Mouse (Mus musculus): ENCODE results near the gene Zic3. TPM values are rescaled to one million over a fixed set of nuclear protein-coding genes. Genes with fewer than 3 reads are reported as not detected.

The Zic3 gene
- polyA plus RNA-seq, 1 experiment from 2014 or later: 23.2 TPM

DNA sequence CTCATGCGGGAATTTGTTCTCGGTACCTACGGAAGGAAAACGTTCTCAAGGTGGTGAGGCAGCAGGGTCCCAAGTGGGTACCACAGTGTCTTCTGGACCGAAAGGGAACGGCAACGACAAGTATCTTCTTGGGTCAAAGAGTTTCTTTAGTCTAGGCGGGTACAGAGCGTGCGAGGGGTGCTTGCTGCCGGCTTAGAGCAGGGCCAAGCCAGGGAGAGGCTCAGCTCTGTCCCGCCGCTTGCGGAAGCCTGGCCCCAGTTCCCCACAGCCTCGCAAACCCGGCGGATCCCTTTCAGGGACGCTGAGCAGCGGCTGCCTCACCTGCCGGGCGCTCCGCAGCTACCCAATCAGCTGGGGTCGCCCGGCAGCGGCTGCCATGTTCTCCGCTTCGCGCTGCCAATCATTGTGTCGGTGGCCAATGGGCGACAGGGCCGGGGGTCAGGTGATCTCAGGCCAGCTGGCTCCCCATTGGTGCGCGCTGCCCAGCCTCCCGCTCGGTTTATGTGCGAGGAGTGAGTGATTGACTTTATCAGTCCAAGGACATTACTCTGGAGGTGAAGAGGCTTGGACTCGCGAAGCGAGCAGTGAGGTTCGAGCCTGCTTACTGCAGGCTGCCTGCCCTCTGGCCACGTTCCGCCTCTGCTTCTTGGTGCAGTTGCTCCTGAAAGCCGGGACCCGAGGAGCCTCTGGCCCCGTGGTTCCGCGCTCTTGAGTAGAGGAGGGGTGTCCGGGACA lies 7.8 kb downstream of the Zic3 start:
- Histone ChIP-seq H3K4me1 (replicated peaks) (no peaks in the 10 kb centered on the region), H3K27ac (peak overlapping the region; percentile 86), H3K27me3 (peaks cover 26% of the 10 kb centered on the region), H3K4me2 (peak overlapping the region; percentile 51), H3K4me3 (peak overlapping the region; percentile 46), H3K36me3 (no peaks in the 10 kb centered on the region), H3K9me3 (no peaks in the 10 kb centered on the region), H3K9ac (peak overlapping the region; percentile 75)
- WGBS: 16% methylated on average over 48 of the region's 48 CpGs
- peak; percentile 93 for ATAC-seq (ENCODE audit: low FRiP score)

DNA sequence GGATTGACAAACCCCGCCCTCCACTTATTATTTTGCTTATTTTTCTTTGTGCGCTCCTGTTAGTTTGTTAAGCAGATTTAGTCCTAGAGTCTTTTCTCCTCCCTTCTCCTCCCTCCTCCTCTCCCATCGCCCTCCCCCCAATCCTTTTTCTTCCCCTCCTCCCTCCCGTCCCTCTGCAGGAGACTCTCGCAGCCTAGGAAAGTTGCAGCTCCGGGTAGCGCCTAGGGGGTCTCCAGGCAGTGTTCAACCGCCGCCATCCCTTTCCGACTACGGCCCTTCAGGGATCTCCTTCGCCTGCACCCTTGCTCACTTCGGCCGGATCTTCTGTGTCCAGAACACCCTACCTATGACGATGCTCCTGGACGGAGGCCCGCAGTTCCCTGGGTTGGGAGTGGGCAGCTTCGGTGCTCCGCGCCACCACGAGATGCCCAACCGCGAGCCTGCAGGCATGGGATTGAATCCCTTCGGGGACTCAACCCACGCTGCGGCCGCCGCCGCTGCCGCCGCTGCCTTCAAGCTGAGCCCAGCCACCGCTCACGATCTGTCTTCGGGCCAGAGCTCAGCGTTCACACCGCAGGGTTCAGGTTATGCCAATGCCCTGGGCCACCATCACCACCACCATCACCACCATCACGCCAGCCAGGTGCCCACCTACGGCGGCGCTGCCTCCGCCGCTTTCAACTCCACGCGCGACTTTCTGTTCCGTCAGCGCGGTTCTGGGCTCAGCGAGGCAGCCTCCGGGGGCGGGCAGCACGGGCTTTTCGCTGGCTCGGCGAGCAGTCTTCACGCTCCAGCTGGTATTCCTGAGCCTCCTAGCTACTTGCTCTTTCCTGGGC lies 8.6 kb downstream of the Zic3 start:
- WGBS: 16% methylated on average over 54 of the region's 56 CpGs
- Histone ChIP-seq H3K27me3 (peaks cover 19% of the 10 kb centered on the region), H3K36me3 (no peaks in the 10 kb centered on the region), H3K4me3 (peak overlapping the region; percentile 46), H3K9me3 (no peaks in the 10 kb centered on the region), H3K4me1 (replicated peaks) (no peaks in the 10 kb centered on the region), H3K9ac (peak overlapping the region; percentile 75), H3K4me2 (peak overlapping the region; percentile 51), H3K27ac (peak overlapping the region; percentile 86)
- peak; percentile 62 for ATAC-seq (ENCODE audit: low FRiP score)

DNA sequence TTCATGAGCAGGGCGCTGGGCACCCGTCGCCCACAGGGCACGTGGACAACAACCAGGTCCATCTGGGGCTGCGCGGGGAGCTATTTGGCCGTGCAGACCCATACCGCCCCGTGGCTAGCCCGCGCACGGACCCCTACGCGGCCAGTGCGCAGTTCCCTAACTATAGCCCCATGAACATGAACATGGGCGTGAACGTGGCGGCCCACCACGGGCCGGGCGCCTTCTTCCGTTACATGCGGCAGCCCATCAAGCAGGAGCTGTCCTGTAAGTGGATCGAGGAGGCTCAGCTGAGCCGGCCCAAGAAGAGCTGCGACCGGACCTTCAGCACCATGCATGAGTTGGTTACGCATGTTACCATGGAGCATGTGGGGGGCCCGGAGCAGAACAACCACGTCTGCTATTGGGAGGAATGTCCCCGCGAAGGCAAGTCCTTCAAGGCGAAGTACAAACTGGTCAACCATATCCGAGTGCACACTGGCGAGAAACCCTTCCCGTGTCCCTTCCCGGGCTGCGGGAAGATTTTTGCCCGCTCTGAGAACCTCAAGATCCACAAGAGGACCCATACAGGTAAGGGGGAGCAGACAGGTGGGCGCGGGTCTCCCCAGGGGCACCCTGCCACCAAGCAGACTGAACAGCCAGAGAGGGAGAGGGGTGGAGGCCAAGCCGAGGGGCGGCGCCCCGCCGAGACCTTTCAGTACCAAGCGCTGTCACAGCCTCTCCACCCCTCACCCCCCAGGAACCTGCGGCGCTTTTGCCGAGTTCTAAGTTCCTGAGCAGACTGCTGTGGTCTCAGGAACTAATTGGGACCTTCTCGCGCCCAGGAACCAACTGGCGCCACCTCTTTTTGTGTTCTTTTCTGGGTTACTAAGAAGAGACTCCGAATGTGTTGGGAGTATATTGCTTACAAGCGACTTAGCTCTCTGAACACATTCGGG lies 9.4 kb downstream of the Zic3 start:
- Histone ChIP-seq H3K27ac (peak overlapping the region; percentile 86), H3K4me1 (replicated peaks) (no peaks in the 10 kb centered on the region), H3K9ac (peak overlapping the region; percentile 75), H3K9me3 (no peaks in the 10 kb centered on the region), H3K4me2 (peak overlapping the region; percentile 51), H3K4me3 (peak overlapping the region; percentile 46), H3K27me3 (peaks cover 21% of the 10 kb centered on the region), H3K36me3 (no peaks in the 10 kb centered on the region)
- WGBS: 18% methylated on average over 52 of the region's 56 CpGs
- 0 out of 2 replicates have a peak, but pooled peaks have one; percentile 15 for ATAC-seq (ENCODE audit: low FRiP score)

GRCm38 (mm10) chrX:58032622-58033021 lies 10.1 kb downstream of the Zic3 start:
- no peaks in the 10 kb centered on the region for H3K36me3 ChIP-seq
- no peak for ATAC-seq (ENCODE audit: low FRiP score)
- H3K27me3 ChIP-seq: peaks cover 21% of the 10 kb centered on the region
- no peaks in the 10 kb centered on the region for H3K9me3 ChIP-seq
- peak overlapping the region; percentile 75 for H3K9ac ChIP-seq
- no peaks in the 10 kb centered on the region for H3K4me1 ChIP-seq (replicated peaks)
- peak overlapping the region; percentile 51 for H3K4me2 ChIP-seq
- peak overlapping the region; percentile 86 for H3K27ac ChIP-seq
- peak overlapping the region; percentile 46 for H3K4me3 ChIP-seq
- WGBS: 12% methylated on average over 7 of the region's 7 CpGs

DNA sequence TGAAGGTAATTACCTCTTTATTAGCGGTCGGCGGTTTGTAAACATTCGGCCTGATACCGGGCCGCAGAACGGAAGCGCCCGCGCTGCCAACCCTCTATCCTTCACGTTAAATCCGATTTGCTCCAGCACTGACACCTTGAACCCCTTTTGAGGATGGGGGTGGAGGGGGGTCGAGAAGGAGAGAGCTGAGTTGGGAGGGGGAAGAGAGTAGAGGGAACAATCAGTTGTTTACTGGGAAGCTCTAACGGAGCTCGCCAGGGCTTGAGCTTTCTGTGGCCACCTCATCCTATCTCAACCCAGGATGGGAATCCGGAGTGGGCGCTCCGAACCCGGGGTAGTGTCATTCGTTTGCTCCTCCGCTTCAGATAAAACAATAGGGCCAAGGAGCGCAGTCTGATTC lies 11.0 kb downstream of the Zic3 start:
- WGBS: 9% methylated on average over 22 of the region's 22 CpGs
- Histone ChIP-seq H3K27me3 (peaks cover 18% of the 10 kb centered on the region), H3K9ac (peak overlapping the region; percentile 75), H3K36me3 (no peaks in the 10 kb centered on the region), H3K9me3 (no peaks in the 10 kb centered on the region), H3K4me2 (peak overlapping the region; percentile 40), H3K4me1 (replicated peaks) (peaks cover 2% of the 10 kb centered on the region; the same call in 1 of the 2 replicates), H3K4me3 (peak overlapping the region; percentile 46), H3K27ac (peak overlapping the region; percentile 86)
- ATAC-seq (ENCODE audit: low FRiP score): no peak

GRCm38 (mm10) chrX:58038061-58039007 lies 15.8 kb downstream of the Zic3 start:
- peak; percentile 93 for ATAC-seq (ENCODE audit: low FRiP score)
- peaks cover 2% of the 10 kb centered on the region; the same call in 1 of the 2 replicates for H3K4me1 ChIP-seq (replicated peaks)
- WGBS: 17% methylated on average over 59 of the region's 70 CpGs
- H3K36me3 ChIP-seq: no peaks in the 10 kb centered on the region
- H3K4me2 ChIP-seq: peak overlapping the region; percentile 48
- no peaks in the 10 kb centered on the region for H3K9me3 ChIP-seq
- peaks cover 25% of the 10 kb centered on the region for H3K27me3 ChIP-seq
- H3K9ac ChIP-seq: 0 out of 2 replicates have a peak overlapping the region, but pooled peaks have one; percentile 29
- peak overlapping the region; percentile 75 for H3K27ac ChIP-seq
- H3K4me3 ChIP-seq: peak overlapping the region; percentile 36

- no peak for ATAC-seq (ENCODE audit: low FRiP score)
- H3K27me3 ChIP-seq: peaks cover 22% of the 10 kb centered on the region
- H3K4me2 ChIP-seq: peak overlapping the region; percentile 48; the same call in 1 of the 2 replicates
- H3K4me3 ChIP-seq: no peak overlapping the region
- H3K27ac ChIP-seq: 0 out of 2 replicates have a peak overlapping the region, but pooled peaks have one; percentile 75
- no peaks in the 10 kb centered on the region for H3K36me3 ChIP-seq
- peaks cover 2% of the 10 kb centered on the region; the same call in 1 of the 2 replicates for H3K4me1 ChIP-seq (replicated peaks)
- 34% methylated on average over 4 of the region's 4 CpGs for WGBS
- H3K9me3 ChIP-seq: no peaks in the 10 kb centered on the region
- H3K9ac ChIP-seq: no peak overlapping the region
These were observed 17.2 kb downstream of the Zic3 start for GRCm38 (mm10) chrX:58039703-58040102.

DNA sequence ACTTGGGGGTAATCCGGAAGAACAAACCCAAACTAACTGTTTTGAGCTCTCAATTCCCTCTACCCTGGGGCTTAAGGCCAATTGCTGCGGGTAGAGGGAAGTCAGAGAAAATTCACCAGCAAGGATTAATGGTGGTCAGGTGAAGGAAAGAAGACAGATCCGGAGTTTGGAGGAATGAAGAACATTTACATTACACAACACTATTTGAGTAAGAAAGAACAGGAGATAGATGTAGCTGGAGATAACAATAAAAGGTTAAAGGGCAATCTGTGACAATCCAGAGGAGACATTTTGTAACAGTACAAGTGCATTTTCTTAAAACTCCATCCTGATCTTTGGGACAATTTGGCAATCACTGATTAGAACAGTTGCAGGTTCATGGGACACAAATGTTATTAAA lies 19.4 kb downstream of the Zic3 start:
- peaks cover 19% of the 10 kb centered on the region for H3K27me3 ChIP-seq
- no peak overlapping the region for H3K27ac ChIP-seq
- no peak overlapping the region for H3K4me2 ChIP-seq
- no peak overlapping the region for H3K9ac ChIP-seq
- ATAC-seq (ENCODE audit: low FRiP score): no peak
- no peak overlapping the region for H3K4me3 ChIP-seq
- H3K36me3 ChIP-seq: no peaks in the 10 kb centered on the region
- H3K4me1 ChIP-seq (replicated peaks): peaks cover 2% of the 10 kb centered on the region; the same call in 1 of the 2 replicates
- H3K9me3 ChIP-seq: no peaks in the 10 kb centered on the region
- 52% methylated on average over 3 of the region's 3 CpGs for WGBS

- no peak for ATAC-seq (ENCODE audit: low FRiP score)
- H3K9me3 ChIP-seq: no peaks in the 10 kb centered on the region
- H3K36me3 ChIP-seq: no peaks in the 10 kb centered on the region
- H3K27me3 ChIP-seq: peaks cover 15% of the 10 kb centered on the region
- H3K4me3 ChIP-seq: no peak overlapping the region
- no peak overlapping the region for H3K9ac ChIP-seq
- 85% methylated on average over 4 of the region's 4 CpGs for WGBS
- H3K4me2 ChIP-seq: no peak overlapping the region
- H3K27ac ChIP-seq: no peak overlapping the region
- peaks cover 2% of the 10 kb centered on the region; the same call in 1 of the 2 replicates for H3K4me1 ChIP-seq (replicated peaks)
These were observed 20.0 kb downstream of the Zic3 start for GRCm38 (mm10) chrX:58042512-58042911.
